Mouse (Mus musculus): ENCODE measurements around the gene Klhl40. TPM values are rescaled to one million over a fixed set of nuclear protein-coding genes. Genes with fewer than 3 reads are reported as not detected.

Gene Klhl40
- 5.9 and 7.0 TPM in 2 replicates for polyA plus RNA-seq (2016; fragmentation: Nextera tagmentation; extraction: Ambion mirVana)

GRCm38 (mm10) chr9:121777484-121778065 lies at the start of gene Klhl40:
Gene Klhl40 (plus strand): TSS chr9:121777607.
- Histone ChIP-seq H3K4me1 (replicated peaks) (peaks cover 10% of the 10 kb centered on the region), H3K9me3 (no peaks in the 10 kb centered on the region), H3K36me3 (no peaks in the 10 kb centered on the region), H3K4me3 (replicated peaks) (peak within 1 kb of the TSS; percentile 35), H3K27ac (no peak within 1 kb of the TSS), H3K9ac (replicated peaks) (peak within 1 kb of the TSS; percentile 37; the same call in 1 of the 2 replicates), H3K27me3 (peaks cover 56% of the 10 kb centered on the region), H3K4me2 (peak within 1 kb of the TSS; percentile 56)
- 23% methylated on average over 30 of the region's 30 CpGs for WGBS
- ATAC-seq (ENCODE audit: insufficient number of reproducible peaks, insufficient read depth, low FRiP score, low TSS enrichment, low read depth), result peak; percentile 53

- no peak for ATAC-seq (ENCODE audit: insufficient number of reproducible peaks, insufficient read depth, low FRiP score, low TSS enrichment, low read depth)
- Histone ChIP-seq H3K4me1 (replicated peaks) (no peaks in the 10 kb centered on the region), H3K9me3 (no peaks in the 10 kb centered on the region), H3K4me3 (replicated peaks) (no peak overlapping the region), H3K9ac (replicated peaks) (no peak overlapping the region), H3K4me2 (no peak overlapping the region), H3K27me3 (no peaks in the 10 kb centered on the region), H3K27ac (no peak overlapping the region), H3K36me3 (peaks cover 61% of the 10 kb centered on the region)
- 88% methylated on average over 6 of the region's 6 CpGs for WGBS
Measured at GRCm38 (mm10) chr9:121740490-121740889, 36.9 kb upstream of the Klhl40 start.

- 94% methylated on average over 3 of the region's 3 CpGs for WGBS
- ATAC-seq (ENCODE audit: insufficient number of reproducible peaks, insufficient read depth, low FRiP score, low TSS enrichment, low read depth), result no peak
- H3K4me3 ChIP-seq (replicated peaks), result no peak overlapping the region
- no peak overlapping the region for H3K4me2 ChIP-seq
- H3K27ac ChIP-seq, result no peak overlapping the region
- H3K36me3 ChIP-seq, result peaks cover 66% of the 10 kb centered on the region
- no peaks in the 10 kb centered on the region for H3K9me3 ChIP-seq
- H3K9ac ChIP-seq (replicated peaks), result no peak overlapping the region
- H3K27me3 ChIP-seq, result no peaks in the 10 kb centered on the region
- H3K4me1 ChIP-seq (replicated peaks), result no peaks in the 10 kb centered on the region
Measured at GRCm38 (mm10) chr9:121741168-121741567, 36.2 kb upstream of the Klhl40 start.

DNA sequence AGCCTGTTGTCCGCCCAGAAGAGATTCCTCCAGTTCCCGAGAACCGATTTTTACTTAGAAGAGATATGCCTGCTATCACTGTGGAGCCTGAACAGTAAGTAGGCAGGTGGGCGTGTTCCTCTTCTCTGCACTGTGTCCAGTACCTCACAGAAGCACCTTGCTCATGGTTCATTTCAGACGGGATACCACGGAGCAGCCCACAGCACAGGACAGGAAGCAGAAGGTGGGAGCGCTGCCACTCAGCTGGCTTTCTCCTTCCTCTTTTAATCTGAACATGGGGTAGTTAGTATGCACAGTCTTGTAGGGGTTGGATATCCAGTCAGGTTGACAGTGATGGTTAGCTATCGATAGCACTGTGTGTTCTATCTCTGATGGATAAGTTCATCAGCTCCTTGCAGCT lies 33.4 kb upstream of the Klhl40 start:
- Histone ChIP-seq H3K27me3 (no peaks in the 10 kb centered on the region), H3K4me3 (replicated peaks) (no peak overlapping the region), H3K4me2 (no peak overlapping the region), H3K9me3 (no peaks in the 10 kb centered on the region), H3K36me3 (peaks cover 88% of the 10 kb centered on the region), H3K27ac (no peak overlapping the region), H3K4me1 (replicated peaks) (no peaks in the 10 kb centered on the region), H3K9ac (replicated peaks) (no peak overlapping the region)
- WGBS, result 94% methylated on average over 8 of the region's 8 CpGs
- no peak for ATAC-seq (ENCODE audit: insufficient number of reproducible peaks, insufficient read depth, low FRiP score, low TSS enrichment, low read depth)

GRCm38 (mm10) chr9:121752774-121753173 lies 24.6 kb upstream of the Klhl40 start:
- no peak for ATAC-seq (ENCODE audit: insufficient number of reproducible peaks, insufficient read depth, low FRiP score, low TSS enrichment, low read depth)
- Histone ChIP-seq H3K36me3 (peaks cover 87% of the 10 kb centered on the region), H3K4me3 (replicated peaks) (no peak overlapping the region), H3K9me3 (no peaks in the 10 kb centered on the region), H3K27ac (no peak overlapping the region), H3K4me1 (replicated peaks) (peaks cover 9% of the 10 kb centered on the region), H3K9ac (replicated peaks) (no peak overlapping the region), H3K27me3 (no peaks in the 10 kb centered on the region), H3K4me2 (no peak overlapping the region)
- 93% methylated on average over 9 of the region's 9 CpGs for WGBS

GRCm38 (mm10) chr9:121754624-121755023 lies 22.8 kb upstream of the Klhl40 start:
- Histone ChIP-seq H3K27ac (no peak overlapping the region), H3K4me3 (replicated peaks) (no peak overlapping the region), H3K36me3 (peaks cover 69% of the 10 kb centered on the region), H3K9ac (replicated peaks) (no peak overlapping the region), H3K27me3 (no peaks in the 10 kb centered on the region), H3K4me2 (no peak overlapping the region), H3K9me3 (no peaks in the 10 kb centered on the region), H3K4me1 (replicated peaks) (peaks cover 24% of the 10 kb centered on the region)
- WGBS, result 91% methylated on average over 3 of the region's 3 CpGs
- ATAC-seq (ENCODE audit: insufficient number of reproducible peaks, insufficient read depth, low FRiP score, low TSS enrichment, low read depth), result no peak

GRCm38 (mm10) chr9:121756785-121757184 lies 20.6 kb upstream of the Klhl40 start:
- Histone ChIP-seq H3K4me3 (replicated peaks) (no peak overlapping the region), H3K9ac (replicated peaks) (no peak overlapping the region; the same call in 1 of the 2 replicates), H3K4me1 (replicated peaks) (peaks cover 37% of the 10 kb centered on the region), H3K27me3 (no peaks in the 10 kb centered on the region), H3K4me2 (no peak overlapping the region), H3K27ac (no peak overlapping the region), H3K36me3 (peaks cover 51% of the 10 kb centered on the region), H3K9me3 (no peaks in the 10 kb centered on the region)
- 86% methylated on average over 3 of the region's 3 CpGs for WGBS
- no peak for ATAC-seq (ENCODE audit: insufficient number of reproducible peaks, insufficient read depth, low FRiP score, low TSS enrichment, low read depth)

- no peak for ATAC-seq (ENCODE audit: insufficient number of reproducible peaks, insufficient read depth, low FRiP score, low TSS enrichment, low read depth)
- Histone ChIP-seq H3K9ac (replicated peaks) (0 out of 2 replicates have a peak overlapping the region, but pooled peaks have one; percentile 2), H3K4me1 (replicated peaks) (peaks cover 40% of the 10 kb centered on the region), H3K27me3 (no peaks in the 10 kb centered on the region), H3K4me2 (peak overlapping the region; percentile 94), H3K9me3 (no peaks in the 10 kb centered on the region), H3K27ac (peak overlapping the region; percentile 96), H3K36me3 (peaks cover 49% of the 10 kb centered on the region), H3K4me3 (replicated peaks) (no peak overlapping the region)
- 51% methylated on average over 3 of the region's 3 CpGs for WGBS
Measured at GRCm38 (mm10) chr9:121757432-121757831, 20.0 kb upstream of the Klhl40 start.

DNA sequence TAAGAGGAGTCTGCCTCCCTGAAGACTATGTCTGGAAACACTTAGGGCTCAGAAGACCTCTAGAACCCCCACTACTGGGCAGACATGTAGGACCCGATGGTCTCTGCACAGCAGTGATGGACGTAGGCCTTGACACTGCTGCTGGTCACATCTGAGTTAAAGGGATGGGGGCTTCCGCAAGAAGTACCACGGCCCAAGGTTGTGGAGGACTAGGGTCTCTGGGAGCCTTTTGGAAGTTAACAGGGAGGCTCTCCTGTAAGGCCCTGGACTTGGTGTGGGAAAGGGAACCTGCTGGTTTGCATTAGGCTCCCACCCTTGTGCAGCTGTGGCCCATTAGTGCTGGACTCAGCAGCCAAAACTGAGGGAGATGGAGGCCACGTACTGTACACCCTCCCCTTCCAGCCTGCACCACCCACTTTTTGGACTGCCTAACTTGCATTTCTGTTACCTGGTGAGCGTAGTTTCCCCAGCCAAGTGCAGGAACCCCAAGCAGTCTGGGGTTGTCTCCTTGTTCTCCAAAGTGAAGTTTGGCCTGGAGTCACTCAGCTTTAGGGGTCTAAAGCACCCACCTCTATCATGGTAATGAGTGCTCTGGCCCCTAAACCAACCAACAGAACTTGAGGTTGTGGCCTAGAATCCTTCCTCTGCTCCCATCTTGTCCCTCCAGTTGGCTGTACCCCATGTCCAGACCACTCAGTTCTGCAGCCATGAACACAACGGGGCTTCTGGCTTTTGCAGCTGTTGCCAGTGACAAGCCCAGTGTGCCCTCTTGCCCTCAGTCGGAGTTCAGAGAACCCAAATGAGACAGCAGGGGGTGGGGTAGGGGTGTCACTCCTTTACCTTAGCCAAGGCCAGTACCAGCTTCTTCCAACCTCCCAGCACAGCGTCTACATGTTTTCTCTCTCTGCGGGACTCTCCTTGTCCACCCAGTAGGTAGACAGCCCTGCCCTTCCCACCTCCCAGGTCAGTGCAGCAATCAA lies 19.3 kb upstream of the Klhl40 start:
- H3K9ac ChIP-seq (replicated peaks), result peak overlapping the region; percentile 94
- H3K27me3 ChIP-seq, result no peaks in the 10 kb centered on the region
- no peak for ATAC-seq (ENCODE audit: insufficient number of reproducible peaks, insufficient read depth, low FRiP score, low TSS enrichment, low read depth)
- H3K4me2 ChIP-seq, result peak overlapping the region; percentile 94
- peaks cover 40% of the 10 kb centered on the region for H3K4me1 ChIP-seq (replicated peaks)
- H3K9me3 ChIP-seq, result no peaks in the 10 kb centered on the region
- WGBS, result 33% methylated on average over 10 of the region's 10 CpGs
- H3K36me3 ChIP-seq, result peaks cover 50% of the 10 kb centered on the region
- peak overlapping the region; percentile 96 for H3K27ac ChIP-seq
- peak overlapping the region; percentile 84 for H3K4me3 ChIP-seq (replicated peaks)

GRCm38 (mm10) chr9:121759091-121760081 lies 18.0 kb upstream of the Klhl40 start, which contains the start of gene Zfp651:
Gene Zfp651 (plus strand): TSS chr9:121759330.
- Histone ChIP-seq H3K4me1 (replicated peaks) (peaks cover 40% of the 10 kb centered on the region), H3K9ac (replicated peaks) (peak within 1 kb of the TSS; percentile 94), H3K27ac (peak within 1 kb of the TSS; percentile 96), H3K4me2 (peak within 1 kb of the TSS; percentile 94), H3K36me3 (peaks cover 51% of the 10 kb centered on the region), H3K27me3 (no peaks in the 10 kb centered on the region), H3K9me3 (no peaks in the 10 kb centered on the region), H3K4me3 (replicated peaks) (peak within 1 kb of the TSS; percentile 84)
- peak; percentile 53 for ATAC-seq (ENCODE audit: insufficient number of reproducible peaks, insufficient read depth, low FRiP score, low TSS enrichment, low read depth)
- under 1% methylated on average over 86 of the region's 97 CpGs for WGBS
